Mouse (Mus musculus) spleen, adult 12 weeks (tissue): ENCODE data around the gene Acsbg2.

Experiments
- DNase-seq: peaks from one replicate; pipeline ENCODE4 v3.0.0; 2022; ENCODE audit warnings: low spot score

The Acsbg2 gene

DNA sequence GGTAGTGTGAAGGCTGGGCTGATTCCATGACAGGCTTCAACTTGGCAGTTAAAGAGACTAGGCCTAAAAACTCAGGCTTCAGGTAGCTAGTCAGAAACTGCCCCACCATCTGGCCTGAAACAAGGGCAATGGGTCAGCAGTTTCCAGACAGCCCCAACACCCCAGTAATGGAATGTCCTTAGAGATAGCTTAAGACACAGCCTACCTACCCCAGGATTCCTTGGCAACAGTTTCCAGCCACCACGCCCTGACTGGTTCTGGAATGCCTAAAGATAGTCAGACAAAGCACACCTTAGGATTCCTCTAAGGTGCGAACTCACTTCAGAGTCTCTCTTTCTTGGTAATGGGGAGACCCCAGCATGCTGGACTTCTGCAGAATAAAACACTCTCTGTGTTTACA is 51.9 kb downstream of the Acsbg2 start:
- no peak for DNase-seq

DNA sequence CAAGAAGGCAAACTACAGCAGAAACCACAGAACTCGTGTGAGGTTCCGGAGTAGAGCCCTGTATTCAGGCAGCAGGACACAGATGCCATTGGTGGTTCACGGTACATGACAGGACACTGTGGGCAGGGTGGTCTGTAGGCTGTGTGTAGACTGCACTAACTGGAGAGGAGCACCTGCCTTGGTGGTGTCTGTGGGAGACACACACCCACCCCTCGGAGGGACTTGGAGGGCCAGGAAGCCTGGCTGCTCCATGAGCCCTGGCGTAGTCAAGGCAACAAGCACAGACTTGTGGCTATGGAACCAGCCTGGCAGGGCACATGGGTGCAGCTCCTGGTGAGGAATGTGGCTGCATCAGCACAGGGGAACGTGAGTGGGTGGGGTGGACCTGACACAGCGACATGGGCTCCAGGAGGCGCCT is 54.5 kb downstream of the Acsbg2 start:
- no peak for DNase-seq

DNA sequence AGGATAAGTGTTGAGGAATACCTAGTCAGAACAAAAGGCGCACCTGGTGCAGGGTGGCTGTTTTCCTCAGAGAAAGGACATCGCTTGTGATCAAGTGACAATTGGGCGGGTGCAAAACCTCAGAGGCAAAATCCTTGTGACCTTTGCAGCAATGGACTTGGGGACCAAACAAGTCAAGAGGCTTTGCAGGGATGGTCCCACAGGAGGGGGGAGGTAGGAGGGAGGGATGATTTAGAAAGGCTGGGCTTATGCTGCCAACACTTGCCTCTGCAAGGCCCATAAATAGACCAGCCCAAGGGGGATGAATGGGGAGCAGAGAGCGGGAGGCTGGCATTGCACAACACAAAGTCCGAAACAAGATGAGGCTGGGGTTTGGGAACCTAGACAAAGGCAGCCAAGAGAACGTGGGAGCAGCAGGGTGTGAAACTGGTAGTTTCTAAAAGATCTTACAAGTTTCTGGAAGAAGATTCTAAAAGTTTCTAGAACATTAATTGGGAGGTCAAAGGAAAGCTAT is 55.2 kb downstream of the Acsbg2 start:
- DNase-seq: no peak

DNA sequence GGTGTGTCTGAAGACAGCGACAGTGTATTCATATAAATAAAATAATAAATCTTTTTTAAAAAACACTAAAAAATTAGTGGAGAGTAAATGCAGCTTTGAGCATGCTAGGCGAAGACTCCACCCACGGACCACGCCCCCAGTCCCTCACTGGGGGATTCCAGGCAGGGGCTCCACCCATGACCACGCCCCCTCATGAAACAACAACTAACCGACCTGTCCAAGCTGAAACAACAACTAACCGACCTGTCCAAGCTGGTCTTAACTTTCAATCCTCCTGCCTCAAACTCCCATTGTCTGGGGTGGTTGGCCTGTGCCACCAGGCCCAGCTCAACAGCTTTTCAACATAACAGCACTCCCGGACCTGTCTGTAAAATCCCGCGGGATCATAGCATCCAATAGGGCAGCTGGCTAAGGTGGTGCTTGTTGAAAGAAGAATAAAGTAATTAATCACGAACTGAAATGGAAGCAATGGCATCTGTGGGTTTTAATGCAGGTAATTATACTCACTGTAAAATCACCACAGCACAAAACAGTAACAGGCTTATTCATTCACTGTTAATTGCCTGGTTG is 56.1 kb downstream of the Acsbg2 start:
- peak; percentile 66 for DNase-seq

DNA sequence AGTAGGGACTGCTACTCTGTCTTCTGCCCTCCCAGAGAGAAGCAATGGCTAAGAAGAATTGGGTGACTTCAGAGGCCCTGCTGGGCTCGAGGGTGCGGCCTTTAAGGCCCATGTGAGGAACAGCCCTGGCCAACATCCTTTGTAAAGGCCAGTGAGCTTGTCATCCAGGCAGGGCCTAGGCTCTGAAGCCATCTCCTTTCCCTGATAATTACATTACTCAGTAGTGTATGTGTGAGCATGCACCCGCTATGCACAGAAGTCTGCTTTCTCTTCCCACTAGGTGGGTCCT is 59.2 kb downstream of the Acsbg2 start:
- DNase-seq: no peak

DNA sequence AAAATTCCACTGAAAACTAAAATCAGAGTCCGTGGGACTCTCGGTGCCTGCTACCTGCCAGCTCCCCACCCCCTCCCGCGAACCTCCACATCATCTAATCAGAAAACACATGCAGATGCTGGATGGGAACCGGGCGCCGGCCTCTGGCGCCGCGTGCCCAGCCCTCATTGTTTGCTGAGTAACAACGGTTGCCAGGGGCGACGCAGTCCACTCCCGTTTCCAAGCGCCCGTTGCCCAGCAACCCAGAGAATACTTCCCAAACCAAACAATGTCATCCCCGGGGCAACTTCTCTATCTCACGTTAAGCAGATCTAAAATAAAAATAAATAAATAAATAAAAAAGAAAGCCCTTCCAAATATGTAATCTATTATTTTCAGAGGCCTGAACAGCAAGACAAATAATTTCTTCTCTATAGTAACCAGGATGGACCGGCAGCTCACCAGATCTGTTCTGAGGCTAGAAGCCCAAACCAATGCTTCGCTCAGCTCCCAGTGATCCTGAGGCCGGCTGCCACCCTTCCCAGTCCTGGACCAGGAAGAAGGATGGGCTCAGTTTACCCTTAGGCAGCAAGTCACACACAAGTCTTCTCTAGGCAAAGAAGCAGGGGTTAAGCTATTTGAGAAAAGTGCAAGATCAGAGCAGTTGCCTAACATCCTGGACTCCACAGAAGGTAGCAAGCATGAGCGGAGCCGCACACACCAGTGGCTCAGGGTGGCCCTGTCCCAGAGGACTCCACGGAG is 59.8 kb downstream of the Acsbg2 start:
- no peak for DNase-seq

DNA sequence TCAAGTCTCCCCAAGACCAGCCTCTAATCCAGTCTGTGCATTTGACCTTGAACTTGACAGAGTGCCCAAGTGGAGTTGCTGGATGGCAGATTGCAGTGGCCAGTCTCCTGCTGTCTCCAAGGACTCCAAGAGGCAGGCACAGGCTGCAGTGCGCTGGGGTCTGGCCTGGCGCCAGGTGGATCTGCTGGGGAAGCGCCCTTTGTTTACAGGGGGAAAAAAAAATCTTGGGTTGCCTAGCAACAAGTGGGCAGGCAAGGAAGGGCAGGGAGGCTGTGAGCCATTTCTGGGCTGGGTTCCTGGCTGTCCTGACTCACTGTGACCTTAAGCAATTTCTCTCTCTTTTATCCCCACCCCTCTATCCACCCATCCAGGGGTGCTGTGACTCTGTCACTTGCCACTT is 64.0 kb downstream of the Acsbg2 start:
- DNase-seq: no peak

DNA sequence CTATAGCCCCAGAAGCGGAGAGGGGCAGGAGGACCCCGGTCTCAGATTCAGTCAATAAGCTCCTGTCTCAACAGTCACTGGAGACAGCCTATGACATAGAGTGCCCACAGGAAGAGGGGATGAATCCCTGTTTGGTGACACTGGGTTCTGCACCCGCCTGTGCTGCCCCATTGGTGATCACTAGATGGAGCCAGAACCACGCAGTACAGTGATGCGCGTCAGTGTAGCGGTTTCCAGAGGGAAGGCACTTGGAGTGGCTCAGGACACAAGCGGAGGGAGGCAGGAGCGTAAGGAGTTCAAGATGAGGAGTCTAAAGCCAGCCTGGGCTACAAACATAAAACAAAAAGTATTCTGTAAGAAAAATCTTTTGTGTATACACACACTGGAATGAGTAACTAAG is 65.7 kb downstream of the Acsbg2 start:
- peak; percentile 42 for DNase-seq

DNA sequence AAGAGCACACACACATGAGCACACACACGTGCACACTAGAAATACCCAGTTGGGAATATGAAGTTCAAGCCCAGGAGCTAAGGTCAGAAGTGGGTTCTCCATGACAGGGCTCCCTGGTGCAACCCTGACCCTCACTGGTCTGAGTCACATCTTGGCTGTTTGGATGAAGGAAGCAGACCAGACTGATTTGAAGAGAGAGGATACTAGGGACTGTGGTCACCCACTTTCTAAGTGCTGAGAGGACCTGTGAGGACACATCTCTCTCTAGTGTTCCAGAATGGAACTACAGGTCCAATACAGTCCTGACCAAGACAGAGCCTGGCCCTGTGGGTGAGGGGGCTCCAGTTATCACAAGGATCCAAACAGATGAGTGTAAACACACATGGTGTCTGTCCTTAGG is 68.5 kb downstream of the Acsbg2 start:
- no peak for DNase-seq

DNA sequence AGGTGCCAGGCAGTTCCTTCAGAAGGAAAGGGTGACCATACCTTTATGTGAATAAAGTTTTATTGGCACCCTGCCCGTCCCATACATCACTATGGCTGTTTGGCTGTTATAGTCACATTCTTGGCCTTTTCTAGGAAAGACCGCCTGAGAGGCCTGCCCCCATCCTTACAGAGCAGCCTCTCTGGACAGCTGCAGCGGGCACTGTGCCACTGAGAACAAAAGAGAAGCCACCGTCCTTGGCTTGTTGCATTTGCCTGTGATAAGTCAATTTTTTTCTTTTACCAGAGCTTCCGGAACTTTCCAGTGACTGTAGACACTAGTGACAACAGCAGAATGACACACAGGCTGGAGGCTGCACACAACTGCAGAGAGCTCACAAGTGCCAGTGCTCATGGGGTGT is 69.3 kb downstream of the Acsbg2 start:
- no peak for DNase-seq

DNA sequence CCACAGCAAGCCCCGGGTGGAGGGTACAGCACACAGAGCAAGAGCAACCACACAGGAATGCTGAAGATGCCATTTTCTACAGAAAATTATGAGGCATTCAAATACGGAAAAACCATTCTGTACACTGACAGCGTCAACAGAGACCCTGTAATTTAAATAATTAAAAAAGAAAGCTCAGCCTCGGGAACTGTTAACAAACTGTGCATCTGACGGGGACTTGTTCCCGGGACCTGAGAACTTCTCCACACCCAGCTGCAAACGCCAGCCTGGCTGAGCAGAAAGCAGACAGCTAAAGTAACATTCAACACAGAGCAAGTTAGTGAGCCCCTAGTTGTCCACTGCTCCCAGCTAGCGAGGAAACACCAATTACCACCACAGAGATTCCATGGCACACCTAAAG is 72.2 kb downstream of the Acsbg2 start:
- DNase-seq: no peak

DNA sequence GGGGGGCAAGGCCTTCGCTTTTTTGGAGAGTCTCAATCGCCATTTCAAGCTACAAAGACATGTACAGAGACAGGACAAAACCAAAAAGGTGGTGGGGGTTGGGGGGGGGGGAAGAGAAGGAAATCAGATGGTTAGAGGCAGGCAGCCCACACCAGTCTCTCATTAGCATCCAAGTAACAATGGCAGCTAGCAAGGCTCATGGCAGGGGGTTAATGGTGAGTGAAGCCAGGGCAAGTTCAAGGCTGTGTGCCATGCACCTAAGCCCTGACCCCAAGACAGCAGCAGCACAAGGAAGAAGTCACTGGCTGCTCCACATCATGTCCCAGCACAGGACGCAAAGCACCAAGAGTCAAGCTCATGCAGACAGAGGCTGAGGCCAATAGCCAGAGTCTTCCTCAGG is 75.0 kb downstream of the Acsbg2 start:
- no peak for DNase-seq

DNA sequence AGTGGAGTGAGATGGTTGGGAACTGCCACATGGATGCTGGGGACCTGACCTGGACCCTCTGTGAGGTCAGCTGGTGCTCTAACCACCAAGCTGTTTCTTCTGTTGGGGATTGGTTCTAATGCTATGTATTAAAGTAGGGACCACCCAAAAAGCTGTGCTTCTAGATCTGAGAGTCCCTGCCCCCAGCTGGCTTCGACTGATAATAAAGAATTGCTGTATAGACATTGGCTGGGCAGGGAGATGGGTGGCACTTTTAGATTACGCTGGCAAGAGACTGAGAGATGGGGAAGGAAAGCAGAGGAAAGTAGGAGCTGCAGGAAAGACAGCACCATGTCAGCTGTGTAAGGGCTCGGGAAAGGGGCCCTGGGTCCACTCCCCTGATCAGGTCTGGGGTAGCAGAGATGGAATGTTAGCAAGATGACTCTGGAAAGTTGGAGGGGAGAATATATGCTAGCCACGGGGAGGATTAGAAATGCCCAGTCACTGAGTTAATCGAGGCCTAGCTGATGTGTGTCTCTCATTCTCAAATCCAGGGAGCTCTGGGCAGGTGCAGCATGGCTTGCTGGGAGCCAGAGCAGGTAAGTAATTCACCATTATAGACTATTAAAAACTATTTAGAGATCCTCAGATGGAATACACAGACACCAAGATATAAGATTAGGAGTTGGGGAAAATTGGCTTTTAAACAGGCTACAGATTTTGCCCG is 80.5 kb downstream of the Acsbg2 start:
- peak; percentile 54 for DNase-seq
